Mouse (Mus musculus) MEL (cell line): ENCODE results near the gene Prr23a2. TPM values are rescaled to one million over a fixed set of nuclear protein-coding genes. Genes with fewer than 3 reads are reported as not detected.

Experiments
- DNase-seq: peaks from one replicate; pipeline ENCODE4 v3.0.0; 2011; ENCODE audit warnings: low read depth, low spot score
- H3K27ac ChIP-seq: 2 replicates; pipeline ENCODE4 v1.5.1; 2012; ENCODE audit warnings: low read depth, mild to moderate bottlenecking, control low read depth, low read length, moderate library complexity; ENCODE audit not compliant: control insufficient read depth
- H3K27me3 ChIP-seq, 2 experiments: fragments of 150-350 bp in 1 of 2; sonication (generic) in 1 of 2; 2 replicates each; pipeline ENCODE4 v1.6.1; 2012; ENCODE audit warnings: low read length in 2 of 2, mild to moderate bottlenecking in 2 of 2, improper control_type of control experiment in 1 of 2, moderate library complexity in 1 of 2; ENCODE audit not compliant: insufficient read depth in 2 of 2, control insufficient read depth in 1 of 2
- H3K36me3 ChIP-seq, 2 experiments: 2 replicates each; pipeline ENCODE4 v1.6.1; 2012 to 2014; ENCODE audit warnings: low read length in 2 of 2, improper control_type of control experiment in 1 of 2, inconsistent platforms in 1 of 2, mild to moderate bottlenecking in 1 of 2; ENCODE audit not compliant: insufficient read depth in 2 of 2, control insufficient read depth in 1 of 2
- H3K4me1 ChIP-seq, 2 experiments: fragments of 150-350 bp in 1 of 2; sonication (generic) in 1 of 2; 2 replicates each; pipeline ENCODE4 v1.6.1; 2012; ENCODE audit warnings: low read length in 2 of 2, improper control_type of control experiment in 1 of 2, mild to moderate bottlenecking in 1 of 2; ENCODE audit not compliant: insufficient read depth in 2 of 2, control insufficient read depth in 1 of 2
- H3K4me3 ChIP-seq, 2 experiments: fragments of 150-350 bp in 1 of 2; sonication (generic) in 1 of 2; 2 replicates each; pipeline ENCODE4 v1.5.1; 2012; ENCODE audit warnings: low read depth in 2 of 2, low read length in 2 of 2, mild to moderate bottlenecking in 2 of 2, moderate library complexity in 2 of 2, control low read depth in 1 of 2, improper control_type of control experiment in 1 of 2; ENCODE audit not compliant: control insufficient read depth in 1 of 2, insufficient read depth in 1 of 2
- H3K79me2 ChIP-seq: 2 replicates; pipeline ENCODE4 v1.6.1; 2012; ENCODE audit warnings: mild to moderate bottlenecking, low read length, moderate library complexity; ENCODE audit not compliant: control insufficient read depth, poor library complexity, insufficient read depth
- H3K9ac ChIP-seq: 2 replicates; pipeline ENCODE4 v1.6.1; 2012; ENCODE audit warnings: low read depth, mild to moderate bottlenecking, control low read depth, low read length, moderate library complexity; ENCODE audit not compliant: control insufficient read depth, poor library complexity, severe bottlenecking
- H3K9me3 ChIP-seq: fragments of 150-350 bp; sonication (generic); replicated peaks from 2 replicates; pipeline ENCODE4 v1.6.1; 2012; ENCODE audit warnings: mild to moderate bottlenecking, low read length, improper control_type of control experiment, moderate library complexity; ENCODE audit not compliant: insufficient read depth
- ELF1 ChIP-seq: IDR thresholded peaks from 2 replicates; pipeline ENCODE4 v1.6.1; 2014; ENCODE audit warnings: low read depth, mild to moderate bottlenecking, inconsistent platforms, low read length, improper control_type of control experiment, moderate library complexity
- HCFC1 ChIP-seq: IDR thresholded peaks from 2 replicates; pipeline ENCODE4 v1.6.1; 2012; ENCODE audit warnings: low read depth, mild to moderate bottlenecking, inconsistent platforms, low read length, improper control_type of control experiment, moderate library complexity
- NELFE ChIP-seq: IDR thresholded peaks from 2 replicates; pipeline ENCODE4 v1.6.1; 2011; ENCODE audit warnings: low read depth, low read length, improper control_type of control experiment
- RAD21 ChIP-seq: IDR thresholded peaks from 2 replicates; pipeline ENCODE4 v1.6.1; 2011; ENCODE audit warnings: mild to moderate bottlenecking, low read depth, low read length, improper control_type of control experiment
- SIN3A ChIP-seq: IDR thresholded peaks from 2 replicates; pipeline ENCODE4 v1.6.1; 2012; ENCODE audit warnings: low read length, improper control_type of control experiment, inconsistent platforms
- TBP ChIP-seq: IDR thresholded peaks from 2 replicates; pipeline ENCODE4 v1.8.0; 2011; ENCODE audit warnings: low read depth, low read length, improper control_type of control experiment
- TCF12 ChIP-seq: IDR thresholded peaks from 2 replicates; pipeline ENCODE4 v1.6.1; 2014; ENCODE audit warnings: low read depth, mild to moderate bottlenecking, inconsistent platforms, low read length, improper control_type of control experiment, moderate library complexity
- polyA plus RNA-seq, 2 experiments: library from polyadenylated mRNA; stranded (reverse) in 1 of 2; unstranded in 1 of 2; fragments of >175 nt in 1 of 2; fragments of >200 nt in 1 of 2; gene quantifications; 2 replicates each; pipeline versions ENCODE4 v1.2.1 to v1.2.4; 2012; ENCODE audit warnings: low replicate concordance in 2 of 2, low read depth in 1 of 2; ENCODE audit not compliant: insufficient read length in 2 of 2, insufficient read depth in 1 of 2, missing spikeins in 1 of 2
- total RNA-seq: library from RNA; depleted of rRNA; stranded (reverse); fragments of 300-350 nt; gene quantifications from 2 replicates; pipeline ENCODE4 v1.2.3, GENCODE M21; 2012; rRNA removed

Gene Prr23a2
- total and polyA plus RNA-seq, 3 experiments, result not detected

DNA sequence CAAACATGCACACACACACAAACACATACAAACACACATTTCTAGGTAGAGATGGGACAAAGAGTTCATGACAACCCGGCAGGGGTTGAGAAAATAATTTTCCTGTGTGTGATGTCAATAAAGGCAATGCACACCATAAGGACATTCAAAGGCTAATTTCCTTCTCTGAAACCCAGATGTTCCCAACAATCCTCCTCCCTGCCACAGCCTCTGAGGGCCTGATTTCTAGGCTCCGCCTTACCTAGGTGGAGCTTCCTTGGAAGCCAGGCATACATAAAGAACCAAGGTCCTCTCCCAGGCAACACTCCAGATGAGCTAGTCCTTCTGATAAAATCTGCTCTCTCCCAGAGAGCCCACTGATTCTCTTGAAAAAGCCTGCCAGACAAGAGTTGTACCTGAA is 46.5 kb downstream of the Prr23a2 start, which contains the start of gene 7420426K07Rik:
7420426K07Rik (plus strand) TSS at position 301 of the 400 bp plus-strand sequence.
- Histone ChIP-seq H3K27me3 (no peaks in the 10 kb centered on the region), H3K9ac (no peak within 1 kb of the TSS), H3K4me3 (no peak within 1 kb of the TSS), H3K27ac (no peak within 1 kb of the TSS), H3K4me1 (no peaks in the 10 kb centered on the region), H3K79me2 (no peaks in the 10 kb centered on the region)
- TF ChIP-seq TCF12, result no peak
- no peak for TF ChIP-seq HCFC1
- no peak for TF ChIP-seq ELF1
- no peak for TF ChIP-seq NELFE
- no peak for TF ChIP-seq TBP
- TF ChIP-seq SIN3A, result no peak
- no peak for TF ChIP-seq RAD21
- TF ChIP-seq, all 39 proteins: peak for 0
- Histone ChIP-seq H3K36me3 (no peaks in the 10 kb centered on the region), H3K9me3 (no peaks in the 10 kb centered on the region)
- no peak for DNase-seq

Other genes starting within 250 kb of the Prr23a2 start
- gene Prr23a1, start 14.0 kb upstream of the Prr23a2 start, total RNA-seq, result not detected in 2 replicates
- not detected for gene Prr23a1, start 14.0 kb upstream of the Prr23a2 start, polyA plus RNA-seq
- gene Prr23a3, start 8.3 kb downstream of the Prr23a2 start, total RNA-seq, result not detected in 2 replicates
- gene Prr23a3, start 8.3 kb downstream of the Prr23a2 start, polyA plus RNA-seq, result not detected
- gene 7420426K07Rik, start 46.6 kb downstream of the Prr23a2 start, total RNA-seq, result not detected in 2 replicates
- not detected for gene 7420426K07Rik, start 46.6 kb downstream of the Prr23a2 start, polyA plus RNA-seq
- gene Foxl2, start 98.8 kb downstream of the Prr23a2 start, total RNA-seq, result not detected in 2 replicates
- not detected for gene Foxl2, start 98.8 kb downstream of the Prr23a2 start, polyA plus RNA-seq
- 29.2 and 30.7 TPM in 2 replicates for gene Faim, start 129.9 kb downstream of the Prr23a2 start, total RNA-seq
- 10 to 100 TPM in 1 of 2 experiments, not detected in 1; 53.6 TPM for gene Faim, start 129.9 kb downstream of the Prr23a2 start, polyA plus RNA-seq
- not detected in 2 replicates for gene Gm1123, start 179.2 kb downstream of the Prr23a2 start, total RNA-seq
- gene Gm1123, start 179.2 kb downstream of the Prr23a2 start, polyA plus RNA-seq, result not detected